Mouse (Mus musculus): ENCODE measurements around the gene Cntn4. TPM values are rescaled to one million over a fixed set of nuclear protein-coding genes. Genes with fewer than 3 reads are reported as not detected.

Cntn4 gene
- polyA plus RNA-seq, 1 experiment from 2014 or later = 0.11 TPM

DNA sequence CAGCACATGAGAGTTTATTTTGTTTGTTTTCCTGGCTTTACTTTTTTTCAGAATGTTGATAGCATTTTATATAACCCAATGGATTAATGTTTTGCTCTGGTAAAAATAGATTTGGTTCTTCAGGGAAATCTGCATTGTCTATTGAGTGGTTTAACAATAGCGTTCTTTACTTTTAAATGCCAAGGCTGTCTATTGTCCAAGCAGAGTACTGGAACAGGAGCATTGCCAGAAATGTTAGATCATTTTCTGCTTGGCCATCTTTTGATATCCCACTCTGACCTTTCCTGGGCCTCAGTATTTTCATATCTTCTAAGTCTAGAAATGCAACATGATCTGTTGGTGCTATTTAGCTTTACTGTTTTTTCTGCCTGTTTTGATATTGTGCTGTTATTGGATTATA lies 804.1 kb downstream of the Cntn4 start:
- no peaks in the 10 kb centered on the region for H3K4me1 ChIP-seq
- H3K9me3 ChIP-seq (replicated peaks) = no peaks in the 10 kb centered on the region
- H3K36me3 ChIP-seq = no peaks in the 10 kb centered on the region
- no peak overlapping the region for H3K4me3 ChIP-seq
- no peak for ATAC-seq
- H3K4me2 ChIP-seq = no peak overlapping the region
- no peaks in the 10 kb centered on the region for H3K27me3 ChIP-seq (replicated peaks)
- H3K9ac ChIP-seq = no peak overlapping the region
- H3K27ac ChIP-seq = no peak overlapping the region
- WGBS (ENCODE audit: insufficient replicate concordance) = 66% methylated on average over 1 of the region's 1 CpGs

DNA sequence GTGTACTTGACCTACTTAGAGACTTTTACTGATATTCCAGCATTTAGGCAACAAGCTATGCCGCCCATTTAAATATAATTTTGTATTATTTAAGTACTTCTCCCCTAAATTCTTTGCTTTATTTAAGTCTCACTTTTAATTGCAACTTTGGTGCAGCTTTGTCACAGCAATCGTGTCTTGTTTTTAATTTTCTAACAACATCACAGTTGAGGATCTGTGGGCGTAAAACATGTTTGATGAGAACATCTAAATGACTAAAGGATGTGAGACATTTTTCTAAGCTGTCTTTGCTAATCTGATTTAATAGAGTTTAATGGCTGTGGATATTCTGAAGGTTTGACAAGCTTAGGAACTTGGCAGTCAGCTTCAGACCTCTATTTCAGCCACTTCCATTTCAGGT lies 818.8 kb downstream of the Cntn4 start:
- ATAC-seq = no peak
- Histone ChIP-seq H3K27ac (no peak overlapping the region), H3K36me3 (no peaks in the 10 kb centered on the region), H3K27me3 (replicated peaks) (no peaks in the 10 kb centered on the region), H3K4me2 (no peak overlapping the region), H3K9ac (no peak overlapping the region), H3K9me3 (replicated peaks) (no peaks in the 10 kb centered on the region), H3K4me3 (no peak overlapping the region), H3K4me1 (no peaks in the 10 kb centered on the region)
- WGBS (ENCODE audit: insufficient replicate concordance) = 66% methylated on average over 3 of the region's 3 CpGs

DNA sequence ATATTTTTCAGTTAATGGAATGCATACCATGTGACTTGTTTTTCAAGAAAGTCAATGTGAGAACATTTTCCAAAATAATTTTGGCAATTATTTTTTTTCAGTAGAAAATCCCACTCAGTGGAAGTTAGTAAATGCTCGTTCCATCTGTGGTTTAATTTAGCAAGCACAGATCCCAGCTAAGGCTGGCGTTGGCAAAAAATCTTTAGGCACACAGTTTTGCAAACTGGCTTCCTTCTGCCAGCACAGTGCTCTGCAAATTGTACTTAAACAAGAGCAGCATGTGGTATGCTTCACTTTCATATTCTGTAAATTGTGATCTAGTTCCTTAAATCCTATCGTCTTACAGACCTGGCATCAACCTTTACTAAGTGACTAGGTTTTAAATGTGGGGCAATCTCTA lies 821.7 kb downstream of the Cntn4 start:
- no peaks in the 10 kb centered on the region for H3K36me3 ChIP-seq
- no peak overlapping the region for H3K27ac ChIP-seq
- WGBS (ENCODE audit: insufficient replicate concordance) = 66% methylated on average over 3 of the region's 3 CpGs
- H3K27me3 ChIP-seq (replicated peaks) = no peaks in the 10 kb centered on the region
- H3K9me3 ChIP-seq (replicated peaks) = no peaks in the 10 kb centered on the region
- H3K4me1 ChIP-seq = no peaks in the 10 kb centered on the region
- H3K4me3 ChIP-seq = no peak overlapping the region
- no peak for ATAC-seq
- no peak overlapping the region for H3K9ac ChIP-seq
- H3K4me2 ChIP-seq = no peak overlapping the region

GRCm38 (mm10) chr6:106503961-106504360 lies 826.5 kb downstream of the Cntn4 start:
- WGBS (ENCODE audit: insufficient replicate concordance) = 64% methylated on average over 9 of the region's 9 CpGs

DNA sequence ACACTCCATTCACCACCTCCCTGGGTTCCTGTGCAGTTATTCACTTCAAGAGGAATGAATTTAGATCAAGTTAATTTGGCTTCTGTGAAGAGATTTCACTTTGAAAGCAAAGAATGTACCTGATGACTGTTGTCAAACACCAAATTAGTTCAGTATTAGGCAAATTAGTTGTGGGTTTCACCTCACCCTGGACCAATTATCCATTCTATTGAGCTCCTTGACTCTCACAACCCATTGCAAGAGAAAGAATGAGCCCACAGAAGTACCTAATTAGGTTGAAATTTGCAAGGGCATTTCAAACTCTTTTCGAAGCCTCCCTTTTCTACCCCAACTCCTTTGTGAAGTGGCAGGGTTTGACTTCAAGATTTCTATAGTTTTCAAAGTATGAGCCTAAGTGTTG lies 842.9 kb downstream of the Cntn4 start:
- H3K27ac ChIP-seq = no peak overlapping the region
- no peak overlapping the region for H3K4me2 ChIP-seq
- H3K27me3 ChIP-seq (replicated peaks) = no peaks in the 10 kb centered on the region
- no peaks in the 10 kb centered on the region for H3K9me3 ChIP-seq (replicated peaks)
- 39% methylated on average over 1 of the region's 1 CpGs for WGBS (ENCODE audit: insufficient replicate concordance)
- no peak overlapping the region for H3K4me3 ChIP-seq
- no peaks in the 10 kb centered on the region for H3K36me3 ChIP-seq
- no peak for ATAC-seq
- H3K9ac ChIP-seq = no peak overlapping the region
- no peaks in the 10 kb centered on the region for H3K4me1 ChIP-seq

More at GRCm38 (mm10) chr6:106503961-106504360, 826.5 kb downstream of the Cntn4 start:
- Histone ChIP-seq H3K9me3 (replicated peaks) (no peaks in the 10 kb centered on the region), H3K4me2 (no peak overlapping the region), H3K9ac (no peak overlapping the region), H3K36me3 (no peaks in the 10 kb centered on the region), H3K4me3 (no peak overlapping the region), H3K27ac (no peak overlapping the region), H3K27me3 (replicated peaks) (no peaks in the 10 kb centered on the region), H3K4me1 (no peaks in the 10 kb centered on the region)
- no peak for ATAC-seq

DNA sequence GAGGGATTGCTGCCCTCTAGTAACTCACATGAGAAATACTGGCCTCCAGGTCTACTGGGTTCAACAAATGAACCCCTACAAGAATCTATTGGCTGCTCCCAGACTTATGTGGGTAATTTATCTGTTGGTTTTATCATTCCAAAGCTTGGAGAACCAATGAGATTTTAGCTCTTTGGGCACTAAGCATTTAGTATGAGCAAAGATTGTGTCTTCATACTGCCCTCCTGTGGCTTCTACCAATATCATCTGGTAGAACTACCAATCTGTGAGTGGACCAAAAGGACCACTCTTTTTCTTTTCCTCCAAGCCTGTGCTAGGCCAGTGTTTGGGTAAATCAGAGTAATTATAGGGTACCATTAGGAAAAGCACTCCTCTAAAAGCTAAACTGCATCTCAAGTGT lies 866.0 kb downstream of the Cntn4 start:
- Histone ChIP-seq H3K9ac (no peak overlapping the region), H3K27ac (no peak overlapping the region), H3K4me1 (no peaks in the 10 kb centered on the region), H3K36me3 (no peaks in the 10 kb centered on the region), H3K27me3 (replicated peaks) (no peaks in the 10 kb centered on the region), H3K4me3 (no peak overlapping the region), H3K9me3 (replicated peaks) (no peaks in the 10 kb centered on the region), H3K4me2 (no peak overlapping the region)
- ATAC-seq = no peak

DNA sequence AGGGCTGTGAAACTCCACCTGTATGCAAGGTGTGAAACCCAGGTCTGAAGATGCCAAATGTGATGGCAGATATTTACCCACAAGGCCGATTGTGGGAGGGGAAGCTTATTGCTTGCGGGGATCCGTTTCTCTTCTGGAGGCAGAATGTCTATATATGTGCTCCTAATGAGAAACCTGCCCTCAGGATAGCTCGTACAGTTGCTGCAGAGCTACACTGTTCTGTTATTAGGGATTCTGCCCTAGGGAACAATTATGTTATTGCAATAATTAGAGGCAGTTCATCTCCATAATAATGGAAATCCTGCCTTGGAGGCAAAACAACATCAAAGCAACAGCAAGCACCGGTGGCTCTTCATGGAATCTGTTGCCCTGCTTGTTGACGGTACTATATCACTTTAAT lies 884.2 kb downstream of the Cntn4 start:
- no peak for ATAC-seq
- Histone ChIP-seq H3K4me2 (no peak overlapping the region), H3K27ac (no peak overlapping the region), H3K9ac (no peak overlapping the region), H3K9me3 (replicated peaks) (no peaks in the 10 kb centered on the region), H3K4me1 (no peaks in the 10 kb centered on the region), H3K27me3 (replicated peaks) (no peaks in the 10 kb centered on the region), H3K36me3 (no peaks in the 10 kb centered on the region), H3K4me3 (no peak overlapping the region)
- 74% methylated on average over 6 of the region's 6 CpGs for WGBS (ENCODE audit: insufficient replicate concordance)

DNA sequence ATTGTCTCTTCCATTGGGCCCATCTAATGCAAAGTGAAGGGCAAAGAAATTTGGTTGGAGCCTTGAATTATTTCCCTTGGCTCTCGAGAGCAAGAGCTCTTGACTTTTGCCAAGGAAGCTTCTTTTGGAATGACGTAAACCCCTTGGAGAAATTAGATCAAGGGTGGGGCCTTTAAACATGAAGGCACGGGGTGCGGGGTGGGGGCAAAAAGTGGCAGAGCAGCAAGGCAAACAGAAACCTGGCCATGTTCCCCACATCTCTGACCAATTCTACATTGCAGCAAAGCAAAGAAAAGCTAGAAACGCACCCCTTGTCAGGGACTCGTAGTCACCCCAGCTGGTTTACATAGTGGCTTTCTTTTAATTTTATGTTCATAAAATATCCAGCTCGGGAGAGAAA lies 887.9 kb downstream of the Cntn4 start:
- Histone ChIP-seq H3K4me2 (no peak overlapping the region), H3K36me3 (no peaks in the 10 kb centered on the region), H3K27me3 (replicated peaks) (no peaks in the 10 kb centered on the region), H3K27ac (no peak overlapping the region), H3K9ac (no peak overlapping the region), H3K9me3 (replicated peaks) (no peaks in the 10 kb centered on the region), H3K4me1 (no peaks in the 10 kb centered on the region), H3K4me3 (no peak overlapping the region)
- 62% methylated on average over 7 of the region's 7 CpGs for WGBS (ENCODE audit: insufficient replicate concordance)
- ATAC-seq = no peak

GRCm38 (mm10) chr6:106565769-106566459 lies 888.5 kb downstream of the Cntn4 start:
- Histone ChIP-seq H3K36me3 (no peaks in the 10 kb centered on the region), H3K9ac (no peak overlapping the region), H3K4me2 (no peak overlapping the region), H3K4me1 (no peaks in the 10 kb centered on the region), H3K27ac (no peak overlapping the region), H3K27me3 (replicated peaks) (no peaks in the 10 kb centered on the region), H3K4me3 (no peak overlapping the region), H3K9me3 (replicated peaks) (no peaks in the 10 kb centered on the region)
- 76% methylated on average over 3 of the region's 3 CpGs for WGBS (ENCODE audit: insufficient replicate concordance)
- ATAC-seq = no peak

DNA sequence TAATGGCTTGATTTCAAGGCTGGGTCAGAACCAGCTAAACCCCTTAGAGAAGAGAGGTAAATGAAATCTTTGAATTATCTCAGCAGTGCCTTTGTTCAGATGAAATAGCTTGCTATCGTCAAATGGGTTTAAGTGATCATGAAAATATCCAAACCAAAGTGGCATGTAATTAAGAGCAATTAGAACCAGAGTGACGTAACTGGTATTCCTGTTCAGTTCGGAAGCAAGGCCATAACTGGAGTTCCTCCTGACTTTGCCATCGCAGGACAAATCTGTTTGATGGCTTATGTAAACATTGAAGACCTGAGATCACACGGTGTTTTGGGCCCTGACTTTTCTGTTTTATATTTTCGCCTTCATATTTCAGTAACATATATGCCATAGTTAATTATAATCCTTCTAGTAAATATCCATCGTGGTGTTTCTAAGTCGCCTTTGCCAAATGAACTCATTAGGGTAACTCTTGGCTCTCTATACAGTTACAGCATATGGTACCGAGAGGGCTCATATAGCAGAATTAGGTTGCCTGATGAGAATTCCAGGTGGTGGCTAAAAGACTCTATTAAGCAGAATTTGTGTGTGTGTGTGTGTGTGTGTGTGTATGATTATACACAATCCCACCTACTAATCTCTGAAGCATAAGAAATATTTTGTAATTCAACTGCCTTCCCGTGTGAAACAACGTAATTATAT lies 889.6 kb downstream of the Cntn4 start:
- WGBS (ENCODE audit: insufficient replicate concordance) = 70% methylated on average over 11 of the region's 11 CpGs
- Histone ChIP-seq H3K4me2 (no peak overlapping the region), H3K9me3 (replicated peaks) (no peaks in the 10 kb centered on the region), H3K4me1 (no peaks in the 10 kb centered on the region), H3K9ac (no peak overlapping the region), H3K27me3 (replicated peaks) (no peaks in the 10 kb centered on the region), H3K36me3 (no peaks in the 10 kb centered on the region), H3K27ac (no peak overlapping the region), H3K4me3 (no peak overlapping the region)
- ATAC-seq = no peak

DNA sequence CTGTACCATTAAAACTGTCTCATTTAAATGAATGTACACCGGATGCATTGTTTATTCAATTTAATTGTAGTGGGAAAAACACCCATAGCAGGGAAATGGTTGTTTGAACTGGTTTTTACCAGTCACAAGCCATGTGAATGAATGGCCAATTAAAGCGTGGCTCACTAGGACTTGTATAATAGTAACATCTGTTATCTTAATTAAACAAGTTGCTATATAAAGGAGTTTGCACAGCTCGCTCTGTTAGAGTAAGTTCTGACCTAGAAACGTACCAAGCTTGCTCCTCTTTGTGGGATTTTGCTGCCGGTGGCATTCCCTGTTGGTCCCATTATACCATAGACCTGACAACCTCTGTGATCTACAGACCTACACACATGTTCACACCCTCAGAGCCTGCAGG lies 902.7 kb downstream of the Cntn4 start:
- Histone ChIP-seq H3K9ac (no peak overlapping the region), H3K4me2 (no peak overlapping the region), H3K36me3 (no peaks in the 10 kb centered on the region), H3K4me1 (no peaks in the 10 kb centered on the region), H3K9me3 (replicated peaks) (no peaks in the 10 kb centered on the region), H3K4me3 (no peak overlapping the region), H3K27ac (no peak overlapping the region), H3K27me3 (replicated peaks) (no peaks in the 10 kb centered on the region)
- ATAC-seq = no peak
- WGBS (ENCODE audit: insufficient replicate concordance) = 43% methylated on average over 5 of the region's 5 CpGs

DNA sequence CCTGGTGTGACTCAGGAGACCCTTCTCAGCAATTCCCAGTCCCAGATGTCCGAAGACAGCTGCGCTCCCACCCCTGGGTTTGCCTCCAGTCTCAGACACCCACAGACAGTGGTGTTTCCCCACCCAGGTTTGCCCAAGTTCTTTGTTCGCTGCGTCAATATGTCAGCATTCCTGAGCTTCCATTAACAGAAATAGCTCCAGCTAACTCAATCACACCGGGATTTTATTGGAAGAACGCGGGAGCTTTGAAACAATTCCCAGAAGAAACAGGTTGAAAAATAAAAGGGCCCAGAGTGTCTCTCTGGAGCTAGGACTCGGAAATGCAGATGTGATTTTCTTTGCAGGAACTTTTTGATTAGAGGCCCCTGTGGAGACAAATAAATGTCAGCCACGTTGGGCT lies 916.3 kb downstream of the Cntn4 start:
- no peak for ATAC-seq
- Histone ChIP-seq H3K4me1 (no peaks in the 10 kb centered on the region), H3K4me3 (no peak overlapping the region), H3K27ac (no peak overlapping the region), H3K9me3 (replicated peaks) (no peaks in the 10 kb centered on the region), H3K27me3 (replicated peaks) (no peaks in the 10 kb centered on the region), H3K36me3 (no peaks in the 10 kb centered on the region), H3K9ac (no peak overlapping the region), H3K4me2 (no peak overlapping the region)
- WGBS (ENCODE audit: insufficient replicate concordance) = 33% methylated on average over 9 of the region's 9 CpGs

DNA sequence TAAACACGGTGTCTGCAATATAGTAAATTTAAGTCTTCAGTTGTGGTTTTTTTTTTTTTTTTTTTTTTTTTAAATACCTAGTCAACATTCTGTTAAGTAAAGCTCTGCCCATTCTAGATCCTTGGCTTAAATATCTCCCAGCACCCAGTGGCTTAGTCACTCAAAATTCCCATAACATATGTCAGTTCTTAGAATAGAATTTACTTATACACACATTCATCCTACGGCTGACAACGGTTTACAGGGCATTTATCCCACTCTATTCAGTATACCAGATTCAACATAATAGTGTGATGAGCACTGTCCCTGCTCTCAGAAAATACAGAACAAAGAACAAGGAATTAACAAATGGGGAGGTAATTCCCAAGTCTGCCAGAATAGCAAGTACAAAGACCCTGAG lies 939.6 kb downstream of the Cntn4 start:
- Histone ChIP-seq H3K9me3 (replicated peaks) (no peaks in the 10 kb centered on the region), H3K27ac (no peak overlapping the region), H3K4me1 (no peaks in the 10 kb centered on the region), H3K4me3 (no peak overlapping the region), H3K4me2 (no peak overlapping the region), H3K27me3 (replicated peaks) (no peaks in the 10 kb centered on the region), H3K9ac (no peak overlapping the region), H3K36me3 (no peaks in the 10 kb centered on the region)
- ATAC-seq = no peak
- 83% methylated on average over 3 of the region's 3 CpGs for WGBS (ENCODE audit: insufficient replicate concordance)
